ENCODE assay signal across 9 mouse cellular contexts in the genomic region with DNA sequence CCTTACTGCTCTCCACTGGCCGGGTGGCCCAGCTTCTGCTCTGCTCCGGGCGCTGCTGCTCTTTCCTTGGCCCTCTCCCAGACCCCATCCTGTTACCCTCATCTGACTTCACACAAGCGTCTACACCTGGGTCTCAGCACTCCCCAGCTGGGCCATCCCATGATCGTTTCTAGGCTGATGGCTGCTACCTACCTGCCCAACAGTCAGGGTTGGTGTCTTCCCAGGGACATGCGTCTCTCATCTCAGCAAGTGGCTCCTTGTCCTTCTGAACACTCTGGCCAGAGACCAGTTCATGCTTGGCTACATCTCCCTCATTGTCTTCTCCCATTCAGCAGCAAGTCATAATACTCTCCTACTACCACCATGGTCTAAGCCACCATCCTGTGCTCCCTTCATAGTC. TPM values are rescaled to one million over a fixed set of nuclear protein-coding genes. Genes with fewer than 3 reads are reported as not detected.
DNase-seq lines count a peak whose midpoint lies in the region; ATAC-seq lines count a peak whose summit lies in the region.
"Had no signal": no experiment of that assay in that cellular context is flagged by ENCODE, and none has a peak within 500 bp of the region (broad histone marks: within the 10 kb centered on the region; RNA-seq: fewer than 3 reads in every experiment).

No protein-coding gene starts in this region.

- H3K36me3 ChIP-seq in hindbrain, embryonic 14.5 days (replicated peaks; ENCODE audit: control insufficient read depth, insufficient read depth) = peaks cover 29% of the 10 kb centered on the region
- peaks cover 31% of the 10 kb centered on the region for H3K36me3 ChIP-seq in midbrain, embryonic 14.5 days (ENCODE audit: control insufficient read depth, insufficient read depth, low read length)

- peak overlapping the region; percentile 46 for H3K4me3 ChIP-seq in hindbrain, embryonic 14.5 days (replicated peaks; ENCODE audit: low read length)
- H3K4me3 ChIP-seq in midbrain, embryonic 14.5 days (replicated peaks; ENCODE audit: low read depth, low read length) = peak overlapping the region; percentile 53

- no peak overlapping the region; the same call in 1 of the 2 replicates for H3K27ac ChIP-seq in hindbrain, embryonic 14.5 days
- no peak overlapping the region for H3K27ac ChIP-seq in midbrain, embryonic 14.5 days (replicated peaks; ENCODE audit: low read depth, low read length)

- DNase-seq in kidney, adult 9 months = peak; percentile 43
- no peak for DNase-seq in kidney, adult 18-20 months
- peak; percentile 61 to 62 for DNase-seq in cerebellum, postnatal 10 days
- DNase-seq in hindbrain, embryonic 14.5 days (ENCODE audit: low spot score) = no peak
- no peak for DNase-seq in midbrain, embryonic 14.5 days
- no peak for DNase-seq in embryo, embryonic 11 days
- no peak for DNase-seq in spleen, adult 18-20 months
- no peak for DNase-seq in adrenal gland, postnatal 4 days (ENCODE audit: low spot score in 2 of 2)

- peak overlapping the region; percentile 76 for H3K4me2 ChIP-seq in hindbrain, embryonic 14.5 days (replicated peaks)
- peak overlapping the region; percentile 80 for H3K4me2 ChIP-seq in midbrain, embryonic 14.5 days (ENCODE audit: low read length)

- ATAC-seq in hindbrain, embryonic 14.5 days (ENCODE audit: low FRiP score) = no peak
- no peak for ATAC-seq in midbrain, embryonic 14.5 days (ENCODE audit: low FRiP score, low TSS enrichment)

- peaks cover 10% of the 10 kb centered on the region for H3K4me1 ChIP-seq in hindbrain, embryonic 14.5 days (replicated peaks; ENCODE audit: control insufficient read depth, insufficient read depth, low read length)
- peaks cover 11% of the 10 kb centered on the region for H3K4me1 ChIP-seq in midbrain, embryonic 14.5 days (ENCODE audit: control insufficient read depth, insufficient read depth, low read length)

- peak overlapping the region; percentile 73 for H3K9ac ChIP-seq in hindbrain, embryonic 14.5 days
- peak overlapping the region; percentile 83 for H3K9ac ChIP-seq in midbrain, embryonic 14.5 days (replicated peaks; ENCODE audit: low read length)

- no peaks in the 10 kb centered on the region for H3K9me3 ChIP-seq in hindbrain, embryonic 14.5 days (ENCODE audit: control insufficient read depth, low read length)
- H3K9me3 ChIP-seq in midbrain, embryonic 14.5 days (ENCODE audit: control insufficient read depth, low read length) = no peaks in the 10 kb centered on the region

- no peaks in the 10 kb centered on the region for H3K27me3 ChIP-seq in hindbrain, embryonic 14.5 days (ENCODE audit: control insufficient read depth, insufficient read depth, low read length)
- H3K27me3 ChIP-seq in midbrain, embryonic 14.5 days (ENCODE audit: control insufficient read depth, insufficient read depth, low read length) = no peaks in the 10 kb centered on the region

- 91% methylated on average over 6 of the region's 6 CpGs for WGBS in hindbrain, embryonic 14.5 days
- WGBS in midbrain, embryonic 14.5 days = 97% methylated on average over 6 of the region's 6 CpGs

RNA-seq across cellular contexts. Expression of a gene that starts 1.1 kb away (rescaled TPM):
- not detected in 2 replicates for polyA plus RNA-seq in hindbrain, embryonic 14.5 days (2014; fragmentation: Nextera tagmentation; extraction: Ambion mirVana)
- polyA plus RNA-seq in midbrain, embryonic 14.5 days (2014; fragmentation: Nextera tagmentation; extraction: Ambion mirVana) = 0.25 TPM in 1 of 2 replicates, not detected in the other
- 1 to 10 TPM in 1 of 2 experiments, under 1 TPM in 1; 0.81 to 2.0 TPM for total RNA-seq in adrenal gland, postnatal 4 days (2021)

RNA-seq across cellular contexts. Expression of a gene that starts 1.6 kb away (rescaled TPM):
- 114 and 117 TPM in 2 replicates for polyA plus RNA-seq in hindbrain, embryonic 14.5 days (2014; fragmentation: Nextera tagmentation; extraction: Ambion mirVana)
- polyA plus RNA-seq in midbrain, embryonic 14.5 days (2014; fragmentation: Nextera tagmentation; extraction: Ambion mirVana) = 104 and 145 TPM in 2 replicates
- total RNA-seq in adrenal gland, postnatal 4 days (2021) = 10 to 100 TPM; 64.2 to 65.1 TPM

RNA-seq across cellular contexts. Expression of a gene that starts 11.6 kb away (rescaled TPM):
- 59.6 and 60.8 TPM in 2 replicates for polyA plus RNA-seq in hindbrain, embryonic 14.5 days (2014; fragmentation: Nextera tagmentation; extraction: Ambion mirVana)
- polyA plus RNA-seq in midbrain, embryonic 14.5 days (2014; fragmentation: Nextera tagmentation; extraction: Ambion mirVana) = 49.8 and 67.4 TPM in 2 replicates
- total RNA-seq in adrenal gland, postnatal 4 days (2021) = 10 to 100 TPM; 27.1 to 27.7 TPM

RNA-seq across cellular contexts. Expression of a gene that starts 21.3 kb away (rescaled TPM):
- polyA plus RNA-seq in hindbrain, embryonic 14.5 days (2014; fragmentation: Nextera tagmentation; extraction: Ambion mirVana) = 51.3 and 54.5 TPM in 2 replicates
- polyA plus RNA-seq in midbrain, embryonic 14.5 days (2014; fragmentation: Nextera tagmentation; extraction: Ambion mirVana) = 45.8 and 56.6 TPM in 2 replicates
- total RNA-seq in adrenal gland, postnatal 4 days (2021) = 10 to 100 TPM; 18.6 TPM

RNA-seq across cellular contexts. Expression of a gene that starts 34.1 kb away (rescaled TPM):
- 0.52 and 0.59 TPM in 2 replicates for polyA plus RNA-seq in hindbrain, embryonic 14.5 days (2014; fragmentation: Nextera tagmentation; extraction: Ambion mirVana)
- polyA plus RNA-seq in midbrain, embryonic 14.5 days (2014; fragmentation: Nextera tagmentation; extraction: Ambion mirVana) = 0.31 and 0.49 TPM in 2 replicates
- 1 to 10 TPM in 1 of 2 experiments, under 1 TPM in 1; 0.73 to 1.1 TPM for total RNA-seq in adrenal gland, postnatal 4 days (2021)
- total RNA-seq: gastrocnemius, adult 8-10 months had no signal

Comparison
In these comparisons a context has a peak if more than half of its experiments do, and no peak if none do; other contexts are left out.
1. DNase-seq: peak in kidney, adult 9 months (single experiment) and cerebellum, postnatal 10 days (2 of 2); none in kidney, adult 18-20 months (single experiment), hindbrain, embryonic 14.5 days (single experiment), midbrain, embryonic 14.5 days (single experiment), embryo, embryonic 11 days (single experiment), spleen, adult 18-20 months (0 of 2) and adrenal gland, postnatal 4 days (0 of 2).